In genomic region chr5:124002876-124003275, GRCm38 (mm10) we compare ENCODE assay signal across 7 mouse cellular contexts. TPM values are rescaled to one million over a fixed set of nuclear protein-coding genes. Genes with fewer than 3 reads are reported as not detected.
A peak's percentile ranks its signal among the peaks of the same experiment; 100 is the strongest.
DNase-seq lines count a peak whose midpoint lies in the region; ATAC-seq lines count a peak whose summit lies in the region.

No protein-coding gene starts in this region.

- no peaks in the 10 kb centered on the region for H3K9me3 ChIP-seq in embryonic facial prominence, embryonic 14.5 days (ENCODE audit: control insufficient read depth, low read length)

- intact Hi-C loops in left cerebral cortex, postnatal 14 days (cut with DNase I): no loop called here
- intact Hi-C loops in left cerebral cortex, postnatal 36 days (cut with DNase I): no loop called here
- intact Hi-C loops in heart, postnatal 10 days (cut with DNase I): no loop called here

- whole genome bisulfite sequencing in embryonic facial prominence, embryonic 14.5 days: 77% methylated on average over 2 of the region's 2 CpGs

- peaks cover 47% of the 10 kb centered on the region for H3K36me3 ChIP-seq in embryonic facial prominence, embryonic 14.5 days (ENCODE audit: control insufficient read depth, insufficient read depth, low read length)

- 0 out of 2 replicates have a peak, but pooled peaks have one; percentile 10 for ATAC-seq in embryonic facial prominence, embryonic 14.5 days (ENCODE audit: low read depth)

- H3K4me3 ChIP-seq in embryonic facial prominence, embryonic 14.5 days (ENCODE audit: low read depth, low read length): no peak overlapping the region

- peak; percentile 62 to 70 for DNase-seq in left cerebral cortex, postnatal 14 days (ENCODE audit: low spot score in 2 of 2)
- DNase-seq in left cerebral cortex, postnatal 36 days (ENCODE audit: low spot score in 2 of 2): no peak
- DNase-seq in embryonic facial prominence, embryonic 14.5 days (ENCODE audit: low spot score): peak; percentile 11
- DNase-seq in heart, postnatal 10 days: peak; percentile 72 to 75
- DNase-seq in layer of hippocampus, adult 8-10 months (ENCODE audit: low spot score in 2 of 2): peak; percentile 62 to 67
- DNase-seq in thymus, adult 18-20 months: no peak
- no peak for DNase-seq in embryo, embryonic 10 days (ENCODE audit: low spot score)

- no peak overlapping the region; the same call in 1 of the 2 replicates for H3K27ac ChIP-seq in embryonic facial prominence, embryonic 14.5 days (replicated peaks; ENCODE audit: low read depth, low read length)

- H3K4me2 ChIP-seq in embryonic facial prominence, embryonic 14.5 days (ENCODE audit: low read depth, low read length): no peak overlapping the region

- no peaks in the 10 kb centered on the region for H3K27me3 ChIP-seq in embryonic facial prominence, embryonic 14.5 days (replicated peaks; ENCODE audit: control insufficient read depth, insufficient read depth, low read length)

- no peaks in the 10 kb centered on the region for H3K4me1 ChIP-seq in embryonic facial prominence, embryonic 14.5 days (ENCODE audit: control insufficient read depth, insufficient read depth, low read length)

- H3K9ac ChIP-seq in embryonic facial prominence, embryonic 14.5 days (ENCODE audit: low read depth, low read length): no peak overlapping the region

RNA-seq across cellular contexts. Expression of gene Vps37b, which starts 29.2 kb away (rescaled TPM):
- total RNA-seq in left cerebral cortex, postnatal 14 days (2021): 10 to 100 TPM; 51.4 to 58.3 TPM
- 10 to 100 TPM; 45.8 to 51.0 TPM for total RNA-seq in left cerebral cortex, postnatal 36 days (2021)
- polyA plus RNA-seq in embryonic facial prominence, embryonic 14.5 days (2014; fragmentation: Nextera tagmentation; extraction: Ambion mirVana): 30.4 and 31.7 TPM in 2 replicates
- 10 to 100 TPM; 38.0 to 46.7 TPM for total RNA-seq in heart, postnatal 10 days (2021)
- total RNA-seq in layer of hippocampus, adult 8-10 months (2022): 10 to 100 TPM; 35.9 to 39.4 (median 36.6) TPM

RNA-seq across cellular contexts. Expression of gene Hip1r, which starts 29.4 kb away (rescaled TPM):
- total RNA-seq in left cerebral cortex, postnatal 14 days (2021): 10 to 100 TPM; 82.6 to 85.0 TPM
- 10 to 100 TPM; 70.3 to 77.3 TPM for total RNA-seq in left cerebral cortex, postnatal 36 days (2021)
- 7.5 and 8.4 TPM in 2 replicates for polyA plus RNA-seq in embryonic facial prominence, embryonic 14.5 days (2014; fragmentation: Nextera tagmentation; extraction: Ambion mirVana)
- 10 to 100 TPM; 26.1 to 41.6 TPM for total RNA-seq in heart, postnatal 10 days (2021)
- total RNA-seq in layer of hippocampus, adult 8-10 months (2022): 10 to 100 TPM; 33.5 to 47.0 (median 44.6) TPM

Comparison
In these comparisons a context has a peak if more than half of its experiments do, and no peak if none do; other contexts are left out.
1. DNase-seq: peak in left cerebral cortex, postnatal 14 days (2 of 2), embryonic facial prominence, embryonic 14.5 days (single experiment), heart, postnatal 10 days (2 of 2) and layer of hippocampus, adult 8-10 months (2 of 2); none in left cerebral cortex, postnatal 36 days (0 of 2), thymus, adult 18-20 months (0 of 2) and embryo, embryonic 10 days (single experiment).